Mouse (Mus musculus) liver, adult 2 months (tissue): ENCODE measurements around the gene Cyp1a2. TPM values are rescaled to one million over a fixed set of nuclear protein-coding genes. Genes with fewer than 3 reads are reported as not detected.

Source experiments
- DNase-seq: peaks from one replicate; pipeline ENCODE4 v3.0.0-alpha.2; 2011; ENCODE audit warnings: low read depth, low spot score; ENCODE audit errors: extremely low read depth
- H3K27ac ChIP-seq: fragments of 200-500 bp; replicated peaks from 2 replicates; pipeline ENCODE4 v1.5.1; 2012; ENCODE audit warnings: low read depth, mild to moderate bottlenecking, control low read depth, inconsistent platforms, low read length; ENCODE audit not compliant: insufficient read depth
- H3K27me3 ChIP-seq: fragments of 200-500 bp; 2 replicates; pipeline ENCODE4 v1.6.1; 2012; ENCODE audit warnings: mild to moderate bottlenecking, moderate library complexity, low read length, inconsistent platforms; ENCODE audit not compliant: control insufficient read depth, insufficient read depth
- H3K36me3 ChIP-seq: fragments of 200-500 bp; 2 replicates; pipeline ENCODE4 v1.6.1; 2012; ENCODE audit warnings: low read length, inconsistent platforms; ENCODE audit not compliant: control insufficient read depth, insufficient read depth
- H3K4me1 ChIP-seq: fragments of 200-500 bp; 2 replicates; pipeline ENCODE4 v1.6.1; 2011; ENCODE audit warnings: low read length; ENCODE audit not compliant: control insufficient read depth, insufficient read depth
- H3K4me3 ChIP-seq: fragments of 200-500 bp; 2 replicates; pipeline ENCODE4 v1.5.1; 2011; ENCODE audit warnings: low read depth, mild to moderate bottlenecking, control low read depth, low read length, moderate library complexity; ENCODE audit not compliant: insufficient read depth
- H3K79me2 ChIP-seq: fragments of 200-500 bp; 2 replicates; pipeline ENCODE4 v1.6.1; 2012; ENCODE audit warnings: inconsistent platforms, mild to moderate bottlenecking, low read length, moderate library complexity; ENCODE audit not compliant: control insufficient read depth, insufficient read depth
- H3K9ac ChIP-seq: fragments of 200-500 bp; 2 replicates; pipeline ENCODE4 v1.6.1; 2012; ENCODE audit warnings: low read depth, mild to moderate bottlenecking, control low read depth, inconsistent platforms, low read length
- CTCF ChIP-seq: fragments of 200-500 bp; IDR thresholded peaks from 2 replicates; pipeline ENCODE4 v1.5.1; 2011; ENCODE audit warnings: low read depth, low read length, control low read depth
- POLR2A ChIP-seq: fragments of 200-500 bp; IDR thresholded peaks from 2 replicates; pipeline ENCODE4 v1.6.1; 2011; ENCODE audit warnings: low read length, control low read depth; ENCODE audit not compliant: insufficient read depth; ENCODE audit errors: extremely low read depth
- WGBS: fragments of 180-500 bp; shearing (Covaris S2); methylation state at CpG from one replicate; pipeline ENCODE4 v1.1.7; 2018; 5-methylcytosine and 5-hydroxymethylcytosine counted together
- polyA plus RNA-seq: library from polyadenylated mRNA; depleted of rRNA; stranded (reverse); fragments of >200 nt; gene quantifications from 2 replicates; pipeline ENCODE4 v1.2.3, GENCODE M21; 2012
- total RNA-seq: library from RNA; depleted of rRNA; stranded (reverse); fragments of >200 nt; gene quantifications from 2 replicates; pipeline ENCODE4 v1.2.3, GENCODE M21; 2014

The Cyp1a2 gene
- total and polyA plus RNA-seq, 2 experiments = 621 to 954 TPM

DNA sequence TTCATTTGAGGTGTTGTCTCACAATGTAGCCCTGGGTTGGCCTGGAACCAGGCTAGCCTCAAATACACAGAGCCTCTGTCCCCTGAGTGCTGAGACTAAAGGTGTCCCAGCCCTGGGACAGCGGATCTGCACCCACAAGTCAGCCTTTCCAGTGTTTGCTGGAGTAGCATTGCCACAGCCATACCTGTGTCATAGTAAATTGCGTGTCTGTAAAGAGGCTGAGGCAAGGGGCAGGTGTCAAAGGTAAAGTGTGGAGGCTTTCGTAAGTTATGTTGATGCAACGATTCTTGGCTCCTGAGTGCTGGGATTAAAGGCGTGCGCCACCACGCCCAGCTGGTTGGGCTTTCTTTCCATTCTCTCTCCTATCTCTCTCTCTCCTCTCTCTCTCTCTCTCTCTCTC lies 18.9 kb downstream of the Cyp1a2 start:
- no peak overlapping the region for H3K4me3 ChIP-seq
- peak overlapping the region; percentile 75 for H3K27ac ChIP-seq
- H3K9ac ChIP-seq = peak overlapping the region; percentile 13; the same call in 1 of the 2 replicates
- no peaks in the 10 kb centered on the region for H3K27me3 ChIP-seq
- H3K36me3 ChIP-seq = no peaks in the 10 kb centered on the region
- peak; percentile 97 for DNase-seq
- TF ChIP-seq CTCF (no peak), POLR2A (no peak)
- peaks cover 28% of the 10 kb centered on the region for H3K4me1 ChIP-seq
- 23% methylated on average over 7 of the region's 7 CpGs for WGBS
- H3K79me2 ChIP-seq = no peaks in the 10 kb centered on the region

DNA sequence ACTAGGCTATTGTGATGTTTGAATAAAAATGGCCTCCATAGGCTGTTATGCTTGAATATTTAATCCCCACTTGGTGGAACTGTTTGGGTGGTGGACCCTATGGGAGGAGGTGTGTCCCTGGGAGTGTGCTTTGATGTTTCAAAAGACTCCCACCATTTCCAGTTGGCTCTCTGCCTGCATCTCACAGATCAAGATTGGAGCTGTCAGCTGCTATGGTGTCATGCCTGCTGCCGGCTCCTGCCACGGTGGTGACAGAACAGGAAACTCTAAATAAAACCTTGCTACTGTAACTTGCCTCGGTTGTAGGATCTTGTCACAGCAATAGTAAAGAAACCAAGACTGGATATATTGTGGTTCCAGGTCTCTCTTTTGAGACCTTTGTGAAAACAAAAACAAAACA lies 22.0 kb downstream of the Cyp1a2 start:
- TF ChIP-seq POLR2A = no peak
- TF ChIP-seq CTCF = no peak
- Histone ChIP-seq H3K27me3 (no peaks in the 10 kb centered on the region), H3K9ac (no peak overlapping the region), H3K79me2 (no peaks in the 10 kb centered on the region), H3K4me1 (peaks cover 11% of the 10 kb centered on the region), H3K4me3 (no peak overlapping the region), H3K36me3 (no peaks in the 10 kb centered on the region), H3K27ac (no peak overlapping the region)
- WGBS = 64% methylated on average over 3 of the region's 3 CpGs
- DNase-seq = no peak

DNA sequence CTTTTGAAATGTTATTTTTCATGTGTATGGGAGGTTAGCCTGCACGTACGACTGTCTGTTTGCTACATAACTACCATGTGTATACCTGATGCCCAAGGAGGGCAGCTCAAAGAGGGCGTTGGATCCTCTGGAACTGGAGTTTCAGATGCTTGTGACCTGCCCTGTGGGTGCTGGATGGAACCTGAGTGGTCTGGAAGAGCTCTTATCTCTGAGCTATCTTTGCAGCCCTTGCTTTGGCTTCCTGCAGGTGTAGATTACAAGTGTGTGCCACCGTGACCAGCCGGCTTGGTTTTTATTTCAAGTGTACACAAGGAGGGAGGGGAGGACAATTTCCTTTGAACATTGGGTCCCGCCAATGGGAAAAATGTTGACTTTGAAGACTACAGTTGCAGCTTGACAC lies 23.0 kb downstream of the Cyp1a2 start:
- DNase-seq = no peak
- H3K27ac ChIP-seq = 0 out of 2 replicates have a peak overlapping the region, but pooled peaks have one; percentile 21
- WGBS = 45% methylated on average over 6 of the region's 6 CpGs
- H3K79me2 ChIP-seq = no peaks in the 10 kb centered on the region
- H3K36me3 ChIP-seq = no peaks in the 10 kb centered on the region
- TF ChIP-seq POLR2A = no peak
- no peak for TF ChIP-seq CTCF
- H3K4me3 ChIP-seq = no peak overlapping the region
- H3K27me3 ChIP-seq = no peaks in the 10 kb centered on the region
- H3K9ac ChIP-seq = no peak overlapping the region
- peaks cover 14% of the 10 kb centered on the region for H3K4me1 ChIP-seq

DNA sequence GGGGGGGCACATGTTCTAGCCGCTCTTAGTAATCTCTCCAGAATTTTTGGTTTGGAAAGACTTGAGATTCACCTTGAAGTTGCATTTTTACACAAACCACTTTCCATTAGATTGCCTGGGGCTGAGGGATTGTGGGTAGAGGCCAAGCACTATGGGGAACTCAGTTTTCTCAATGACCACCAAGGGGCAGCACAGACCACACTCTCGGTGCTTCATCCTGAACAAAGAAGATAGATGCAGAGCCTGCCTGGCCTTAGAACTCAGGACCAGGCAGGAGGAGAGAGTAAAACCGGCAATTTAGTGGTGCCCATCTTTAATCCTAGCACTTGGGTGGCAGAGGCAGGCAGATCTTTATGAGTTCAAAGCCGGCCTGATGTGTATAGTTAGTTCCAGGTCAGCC lies 23.7 kb downstream of the Cyp1a2 start:
- Histone ChIP-seq H3K4me3 (no peak overlapping the region), H3K27me3 (no peaks in the 10 kb centered on the region), H3K79me2 (no peaks in the 10 kb centered on the region), H3K9ac (no peak overlapping the region), H3K36me3 (no peaks in the 10 kb centered on the region), H3K4me1 (peaks cover 14% of the 10 kb centered on the region), H3K27ac (no peak overlapping the region)
- 16% methylated on average over 4 of the region's 4 CpGs for WGBS
- no peak for TF ChIP-seq POLR2A
- peak; percentile 79 for TF ChIP-seq CTCF
- DNase-seq = peak; percentile 75

DNA sequence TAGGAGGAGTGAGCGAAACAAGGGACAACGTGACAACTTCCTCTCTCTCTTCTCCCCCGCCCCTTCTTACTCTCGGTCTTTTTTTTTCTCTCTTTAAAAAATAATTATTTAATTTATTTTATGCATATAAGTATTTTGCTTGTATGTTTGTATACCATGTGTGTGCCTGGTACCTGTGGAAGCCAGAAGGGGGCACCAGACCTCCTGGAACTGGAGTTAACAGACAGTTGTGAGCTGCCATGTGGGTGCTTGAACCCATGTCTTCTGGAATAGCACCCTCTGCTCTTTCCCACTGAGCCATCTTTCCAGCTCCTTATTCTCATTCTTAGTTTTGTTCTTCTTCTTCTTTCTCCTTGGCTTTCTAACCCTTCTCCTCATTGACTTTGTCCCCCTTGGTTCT lies 24.5 kb downstream of the Cyp1a2 start:
- Histone ChIP-seq H3K9ac (no peak overlapping the region), H3K27me3 (no peaks in the 10 kb centered on the region), H3K36me3 (no peaks in the 10 kb centered on the region), H3K79me2 (no peaks in the 10 kb centered on the region), H3K27ac (no peak overlapping the region), H3K4me1 (peaks cover 11% of the 10 kb centered on the region), H3K4me3 (no peak overlapping the region)
- DNase-seq = no peak
- no peak for TF ChIP-seq POLR2A
- no peak for TF ChIP-seq CTCF
- 84% methylated on average over 4 of the region's 4 CpGs for WGBS

DNA sequence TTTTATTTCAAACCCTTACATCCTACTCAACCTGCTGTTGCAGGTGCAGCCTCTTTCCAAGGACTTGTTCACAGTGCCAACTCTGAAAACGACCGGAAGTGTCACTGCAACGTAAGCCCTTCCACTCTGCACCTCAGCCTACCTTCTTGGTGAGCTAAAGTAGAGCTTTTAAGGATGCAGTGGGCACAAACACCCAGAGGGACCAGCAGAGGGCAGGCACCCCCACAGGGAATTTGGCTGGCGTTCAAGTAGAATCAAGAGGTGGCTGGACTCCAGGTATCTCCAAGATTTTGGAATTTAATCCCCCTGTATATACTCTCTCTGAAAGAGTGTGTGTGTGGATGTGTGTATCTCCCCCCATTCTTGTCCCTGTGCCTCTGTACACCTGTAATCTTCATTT lies 25.7 kb downstream of the Cyp1a2 start:
- Histone ChIP-seq H3K36me3 (no peaks in the 10 kb centered on the region), H3K27me3 (no peaks in the 10 kb centered on the region), H3K79me2 (no peaks in the 10 kb centered on the region), H3K4me1 (peaks cover 11% of the 10 kb centered on the region), H3K9ac (no peak overlapping the region), H3K27ac (no peak overlapping the region), H3K4me3 (no peak overlapping the region)
- TF ChIP-seq POLR2A (no peak), CTCF (no peak)
- WGBS = 61% methylated on average over 4 of the region's 4 CpGs
- DNase-seq = no peak
